Mouse (Mus musculus): Measurements from ENCODE around the gene Klc4. TPM values are rescaled to one million over a fixed set of nuclear protein-coding genes. Genes with fewer than 3 reads are reported as not detected.

The Klc4 gene
- polyA plus RNA-seq, 1 experiment = 7.8 TPM

DNA sequence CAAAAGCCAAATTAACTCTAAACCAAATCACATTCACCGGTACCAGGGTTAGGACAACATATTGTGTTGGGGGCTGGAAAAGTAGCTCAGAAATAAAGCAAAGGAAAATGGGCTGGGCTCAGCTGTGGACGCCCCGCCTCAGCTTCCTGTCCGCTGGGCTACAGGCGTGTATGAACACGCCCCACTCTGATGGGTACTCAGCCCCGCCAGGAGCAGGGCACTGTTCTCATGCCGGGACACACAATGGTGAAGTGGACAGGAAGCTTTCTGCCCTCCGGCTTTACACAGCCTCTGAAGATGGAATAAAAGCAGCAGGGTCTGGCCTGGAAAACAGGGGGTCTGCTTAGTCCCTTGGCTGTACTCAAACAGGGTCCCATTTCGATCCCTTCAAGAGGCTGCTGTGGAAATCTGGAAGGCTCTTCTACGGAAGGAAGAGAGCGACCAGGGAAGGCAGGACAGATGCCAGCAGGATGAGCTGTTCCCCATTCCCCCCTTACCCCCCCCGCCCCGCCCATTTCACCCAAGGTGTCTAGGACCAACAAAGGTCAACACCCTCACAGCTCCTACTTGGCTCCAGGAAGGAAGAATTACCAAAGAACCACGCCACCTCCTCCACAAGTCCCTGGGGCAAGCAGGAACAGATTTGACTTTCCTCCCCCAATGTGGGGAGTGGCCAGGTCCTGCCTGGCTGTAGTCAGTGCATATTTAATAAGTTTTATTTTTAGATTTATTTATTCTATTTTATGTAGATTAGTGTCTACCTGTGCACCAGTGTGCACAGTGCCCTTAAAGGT, 35.9 kb downstream of the Klc4 start:
- H3K27me3 ChIP-seq (ENCODE audit: control insufficient read depth, insufficient read depth, insufficient read length) = no peaks in the 10 kb centered on the region
- no peaks in the 10 kb centered on the region for H3K79me2 ChIP-seq (ENCODE audit: control insufficient read depth, insufficient read depth)
- H3K4me3 ChIP-seq (ENCODE audit: insufficient read depth, poor library complexity, severe bottlenecking) = no peak overlapping the region
- no peak overlapping the region for H3ac ChIP-seq (ENCODE audit: control insufficient read depth, insufficient read length, low read depth)
- no peak for TF ChIP-seq USF1 (IDR thresholded peaks at IDR 0.05; ENCODE audit: low read depth)
- no peak for TF ChIP-seq MAX (IDR thresholded peaks at IDR 0.05)
- no peak for TF ChIP-seq MYOD1 (IDR thresholded peaks at IDR 0.05; ENCODE audit: control insufficient read depth, insufficient read length, low read depth)
- no peak for TF ChIP-seq MYOG (IDR thresholded peaks at IDR 0.05; ENCODE audit: control insufficient read depth, extremely low read depth, insufficient read length)
- TF ChIP-seq CTCF (IDR thresholded peaks at IDR 0.05; ENCODE audit: control insufficient read depth, insufficient read depth, insufficient read length) = no peak
- no peak for TF ChIP-seq FOSL1 (IDR thresholded peaks at IDR 0.05; ENCODE audit: insufficient read depth, low read length, poor library complexity, severe bottlenecking)
- TF ChIP-seq CEBPB (IDR thresholded peaks at IDR 0.05; ENCODE audit: low read depth) = no peak
- no peaks in the 10 kb centered on the region for H3K36me3 ChIP-seq (ENCODE audit: control insufficient read depth, insufficient read depth)
- no peaks in the 10 kb centered on the region for H3K79me3 ChIP-seq (ENCODE audit: low read depth)

DNA sequence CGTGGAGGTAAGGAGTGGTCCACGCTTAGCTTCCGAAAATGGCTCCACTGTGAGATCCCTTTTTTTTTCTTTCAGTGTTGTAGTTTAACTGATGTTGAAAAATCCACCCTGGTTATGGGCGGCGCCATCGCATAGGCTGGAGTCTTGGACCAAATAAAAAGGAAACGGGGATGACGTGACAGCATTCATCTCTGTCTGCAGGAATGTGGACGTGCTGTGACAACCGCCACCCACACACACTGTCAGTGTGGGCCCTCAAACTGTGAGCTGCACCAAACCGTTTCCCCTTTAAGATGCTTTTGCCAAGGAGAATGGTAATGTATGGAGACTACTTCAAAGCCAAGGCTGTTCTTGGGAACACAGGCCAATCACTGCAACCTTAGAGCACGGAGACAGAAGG, 39.8 kb downstream of the Klc4 start:
- Histone ChIP-seq H3K36me3 (ENCODE audit: control insufficient read depth, insufficient read depth) (no peaks in the 10 kb centered on the region), H3K79me2 (ENCODE audit: control insufficient read depth, insufficient read depth) (no peaks in the 10 kb centered on the region), H3K4me3 (ENCODE audit: insufficient read depth, poor library complexity, severe bottlenecking) (no peak overlapping the region), H3ac (ENCODE audit: control insufficient read depth, insufficient read length, low read depth) (no peak overlapping the region), H3K27me3 (ENCODE audit: control insufficient read depth, insufficient read depth, insufficient read length) (no peaks in the 10 kb centered on the region), H3K79me3 (ENCODE audit: low read depth) (no peaks in the 10 kb centered on the region)
- no peak for TF ChIP-seq CTCF (IDR thresholded peaks at IDR 0.05; ENCODE audit: control insufficient read depth, insufficient read depth, insufficient read length)

DNA sequence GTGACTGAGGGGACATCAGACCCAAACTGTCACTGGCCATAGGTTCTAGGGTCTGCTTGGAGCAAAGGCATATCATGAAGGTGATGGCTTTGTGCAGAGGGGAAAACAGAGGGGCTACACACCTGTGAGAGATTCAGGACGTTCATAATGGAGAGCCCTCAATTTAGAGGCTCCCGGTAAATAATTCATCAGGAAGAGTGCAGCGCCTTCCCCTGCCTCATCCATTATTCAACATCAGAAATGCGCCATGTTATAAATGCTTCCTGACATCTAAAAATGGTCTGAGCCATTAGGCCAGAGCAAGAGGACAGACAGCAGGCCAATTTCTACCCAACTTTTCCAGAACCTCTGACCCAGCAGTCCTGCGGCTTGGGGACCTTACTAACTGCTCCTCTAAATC, 40.7 kb downstream of the Klc4 start:
- no peaks in the 10 kb centered on the region for H3K79me2 ChIP-seq (ENCODE audit: control insufficient read depth, insufficient read depth)
- no peaks in the 10 kb centered on the region for H3K27me3 ChIP-seq (ENCODE audit: control insufficient read depth, insufficient read depth, insufficient read length)
- no peak overlapping the region for H3K4me3 ChIP-seq (ENCODE audit: insufficient read depth, poor library complexity, severe bottlenecking)
- no peak overlapping the region for H3ac ChIP-seq (ENCODE audit: control insufficient read depth, insufficient read length, low read depth)
- no peak for TF ChIP-seq MYOG (IDR thresholded peaks at IDR 0.05; ENCODE audit: control insufficient read depth, extremely low read depth, insufficient read length)
- no peak for TF ChIP-seq MAX (IDR thresholded peaks at IDR 0.05)
- TF ChIP-seq USF1 (IDR thresholded peaks at IDR 0.05; ENCODE audit: low read depth) = no peak
- TF ChIP-seq CEBPB (IDR thresholded peaks at IDR 0.05; ENCODE audit: low read depth) = no peak
- TF ChIP-seq FOSL1 (IDR thresholded peaks at IDR 0.05; ENCODE audit: insufficient read depth, low read length, poor library complexity, severe bottlenecking) = no peak
- TF ChIP-seq CTCF (IDR thresholded peaks at IDR 0.05; ENCODE audit: control insufficient read depth, insufficient read depth, insufficient read length) = no peak
- no peak for TF ChIP-seq MYOD1 (IDR thresholded peaks at IDR 0.05; ENCODE audit: control insufficient read depth, insufficient read length, low read depth)
- no peaks in the 10 kb centered on the region for H3K79me3 ChIP-seq (ENCODE audit: low read depth)
- H3K36me3 ChIP-seq (ENCODE audit: control insufficient read depth, insufficient read depth) = no peaks in the 10 kb centered on the region

DNA sequence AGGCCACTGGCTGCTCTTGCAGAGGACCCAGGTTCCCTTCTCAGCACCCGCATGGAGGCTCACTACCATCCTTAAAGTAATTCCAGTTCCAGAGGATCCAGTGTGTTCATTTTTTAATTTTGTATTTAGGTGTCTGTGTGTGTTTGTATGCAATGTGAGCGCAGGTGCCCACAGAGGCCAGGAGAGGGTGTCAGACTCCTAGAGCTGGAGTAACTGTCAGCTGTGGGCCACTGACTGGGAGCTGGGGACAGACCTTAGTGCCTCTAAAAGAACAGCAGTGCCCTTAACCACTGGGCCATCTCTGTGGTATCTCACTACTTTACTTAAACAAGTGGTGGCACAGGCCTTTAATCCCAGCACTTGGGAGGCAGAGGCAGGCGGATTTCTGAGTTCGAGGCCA, 42.6 kb downstream of the Klc4 start:
- H3K27me3 ChIP-seq (ENCODE audit: control insufficient read depth, insufficient read depth, insufficient read length) = no peaks in the 10 kb centered on the region
- H3K79me3 ChIP-seq (ENCODE audit: low read depth) = no peaks in the 10 kb centered on the region
- no peak overlapping the region for H3K4me3 ChIP-seq (ENCODE audit: insufficient read depth, poor library complexity, severe bottlenecking)
- no peaks in the 10 kb centered on the region for H3K36me3 ChIP-seq (ENCODE audit: control insufficient read depth, insufficient read depth)
- no peaks in the 10 kb centered on the region for H3K79me2 ChIP-seq (ENCODE audit: control insufficient read depth, insufficient read depth)
- no peak overlapping the region for H3ac ChIP-seq (ENCODE audit: control insufficient read depth, insufficient read length, low read depth)
- TF ChIP-seq MAX (IDR thresholded peaks at IDR 0.05) (no peak), USF1 (IDR thresholded peaks at IDR 0.05; ENCODE audit: low read depth) (no peak), MYOG (IDR thresholded peaks at IDR 0.05; ENCODE audit: control insufficient read depth, extremely low read depth, insufficient read length) (no peak), CTCF (IDR thresholded peaks at IDR 0.05; ENCODE audit: control insufficient read depth, insufficient read depth, insufficient read length) (no peak), MYOD1 (IDR thresholded peaks at IDR 0.05; ENCODE audit: control insufficient read depth, insufficient read length, low read depth) (no peak), CEBPB (IDR thresholded peaks at IDR 0.05; ENCODE audit: low read depth) (no peak)

DNA sequence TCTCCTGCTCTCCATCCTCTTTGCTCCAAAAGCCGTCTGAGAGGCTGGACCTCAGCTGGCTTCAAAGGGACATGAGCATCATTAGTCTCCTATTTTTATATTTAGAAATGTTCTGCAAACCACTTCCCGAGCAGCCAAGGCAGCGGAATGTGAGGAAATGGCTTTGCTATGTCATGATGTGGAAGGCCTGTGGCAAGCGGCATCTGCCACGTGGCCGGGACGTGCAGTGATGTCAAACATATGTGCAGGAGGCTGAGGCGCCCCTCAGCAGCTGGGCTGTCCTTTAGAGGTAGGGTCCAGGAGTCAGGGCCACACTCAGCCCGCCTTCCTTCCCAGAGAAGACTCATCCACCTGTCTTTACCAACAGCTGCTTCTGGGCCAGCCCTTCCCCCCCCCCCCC, 43.6 kb downstream of the Klc4 start:
- Histone ChIP-seq H3K27me3 (ENCODE audit: control insufficient read depth, insufficient read depth, insufficient read length) (no peaks in the 10 kb centered on the region), H3ac (ENCODE audit: control insufficient read depth, insufficient read length, low read depth) (no peak overlapping the region), H3K4me3 (ENCODE audit: insufficient read depth, poor library complexity, severe bottlenecking) (no peak overlapping the region), H3K79me3 (ENCODE audit: low read depth) (no peaks in the 10 kb centered on the region), H3K36me3 (ENCODE audit: control insufficient read depth, insufficient read depth) (no peaks in the 10 kb centered on the region), H3K79me2 (ENCODE audit: control insufficient read depth, insufficient read depth) (no peaks in the 10 kb centered on the region)
- TF ChIP-seq MYOD1 (IDR thresholded peaks at IDR 0.05; ENCODE audit: control insufficient read depth, insufficient read length, low read depth) (no peak), USF1 (IDR thresholded peaks at IDR 0.05; ENCODE audit: low read depth) (no peak), CTCF (IDR thresholded peaks at IDR 0.05; ENCODE audit: control insufficient read depth, insufficient read depth, insufficient read length) (no peak), FOSL1 (IDR thresholded peaks at IDR 0.05; ENCODE audit: insufficient read depth, low read length, poor library complexity, severe bottlenecking) (no peak), MAX (IDR thresholded peaks at IDR 0.05) (no peak), MYOG (IDR thresholded peaks at IDR 0.05; ENCODE audit: control insufficient read depth, extremely low read depth, insufficient read length) (no peak), CEBPB (IDR thresholded peaks at IDR 0.05; ENCODE audit: low read depth) (no peak)

DNA sequence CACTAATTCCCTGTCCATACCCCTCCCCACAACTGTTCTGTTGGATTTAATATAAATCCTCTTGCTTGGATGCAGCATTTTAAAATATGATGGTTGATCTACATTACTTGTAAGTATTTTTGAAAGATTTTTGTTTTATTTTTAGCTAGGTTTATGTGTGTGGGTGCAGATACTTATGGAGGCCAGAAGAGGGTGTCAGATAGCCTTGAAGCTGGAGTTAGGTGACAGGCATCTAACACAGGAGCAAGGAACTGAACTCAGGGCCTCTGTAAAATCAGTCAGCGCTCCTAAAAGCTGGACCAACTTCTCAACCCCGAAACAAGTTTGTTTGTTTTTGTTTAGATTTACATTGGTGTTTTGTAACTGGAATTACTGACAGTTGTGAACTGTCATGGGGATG, 45.3 kb downstream of the Klc4 start:
- no peaks in the 10 kb centered on the region for H3K27me3 ChIP-seq (ENCODE audit: control insufficient read depth, insufficient read depth, insufficient read length)
- no peaks in the 10 kb centered on the region for H3K36me3 ChIP-seq (ENCODE audit: control insufficient read depth, insufficient read depth)
- no peaks in the 10 kb centered on the region for H3K79me3 ChIP-seq (ENCODE audit: low read depth)
- H3K4me3 ChIP-seq (ENCODE audit: insufficient read depth, poor library complexity, severe bottlenecking) = no peak overlapping the region
- H3ac ChIP-seq (ENCODE audit: control insufficient read depth, insufficient read length, low read depth) = no peak overlapping the region
- no peaks in the 10 kb centered on the region for H3K79me2 ChIP-seq (ENCODE audit: control insufficient read depth, insufficient read depth)
- TF ChIP-seq CTCF (IDR thresholded peaks at IDR 0.05; ENCODE audit: control insufficient read depth, insufficient read depth, insufficient read length) (no peak), MYOD1 (IDR thresholded peaks at IDR 0.05; ENCODE audit: control insufficient read depth, insufficient read length, low read depth) (no peak), MAX (IDR thresholded peaks at IDR 0.05) (no peak), MYOG (IDR thresholded peaks at IDR 0.05; ENCODE audit: control insufficient read depth, extremely low read depth, insufficient read length) (no peak), CEBPB (IDR thresholded peaks at IDR 0.05; ENCODE audit: low read depth) (no peak), FOSL1 (IDR thresholded peaks at IDR 0.05; ENCODE audit: insufficient read depth, low read length, poor library complexity, severe bottlenecking) (no peak), USF1 (IDR thresholded peaks at IDR 0.05; ENCODE audit: low read depth) (no peak)

Data from C2C12 (cell line).